Mouse (Mus musculus) fat pad, adult 2 months (tissue): Measurements from ENCODE around the gene Col8a2.

Experiments used
- DNase-seq: peaks from one replicate; pipeline ENCODE4 v3.0.0-alpha.2; 2011; ENCODE audit warnings: low read depth, low spot score; ENCODE audit errors: extremely low read depth

Col8a2 gene

GRCm38 (mm10) chr4:126300916-126301583 lies 14.5 kb downstream of the Col8a2 start:
- no peak for DNase-seq

- no peak for DNase-seq
Measured at GRCm38 (mm10) chr4:126301584-126302309, 15.2 kb downstream of the Col8a2 start.

GRCm38 (mm10) chr4:126303877-126304276 lies 17.3 kb downstream of the Col8a2 start:
- no peak for DNase-seq

GRCm38 (mm10) chr4:126305428-126305827 lies 18.8 kb downstream of the Col8a2 start:
- no peak for DNase-seq

GRCm38 (mm10) chr4:126306058-126306457 lies 19.5 kb downstream of the Col8a2 start:
- DNase-seq = no peak

- no peak for DNase-seq
Measured at GRCm38 (mm10) chr4:126306827-126307226, 20.2 kb downstream of the Col8a2 start.

- DNase-seq = no peak
Measured at GRCm38 (mm10) chr4:126309211-126309921, 22.8 kb downstream of the Col8a2 start.

- no peak for DNase-seq
Measured at GRCm38 (mm10) chr4:126309922-126310309, 23.3 kb downstream of the Col8a2 start.

- DNase-seq = no peak
Measured at GRCm38 (mm10) chr4:126310344-126310743, 23.8 kb downstream of the Col8a2 start.

- no peak for DNase-seq
Measured at GRCm38 (mm10) chr4:126311566-126312200, 25.1 kb downstream of the Col8a2 start.

GRCm38 (mm10) chr4:126313202-126313601 lies 26.6 kb downstream of the Col8a2 start:
- no peak for DNase-seq

- DNase-seq = no peak
Measured at GRCm38 (mm10) chr4:126314393-126314792, 27.8 kb downstream of the Col8a2 start.

- no peak for DNase-seq
Measured at GRCm38 (mm10) chr4:126315931-126316330, 29.3 kb downstream of the Col8a2 start.

GRCm38 (mm10) chr4:126316443-126317040 lies 29.9 kb downstream of the Col8a2 start:
- DNase-seq = no peak

GRCm38 (mm10) chr4:126319806-126320205 lies 33.2 kb downstream of the Col8a2 start:
- no peak for DNase-seq

GRCm38 (mm10) chr4:126321111-126321853 lies 34.7 kb downstream of the Col8a2 start, which contains the start of gene Adprhl2:
Adprhl2 (minus strand) TSS chr4:126321703.
- DNase-seq = no peak

GRCm38 (mm10) chr4:126321854-126322511 lies 35.4 kb downstream of the Col8a2 start:
- DNase-seq = no peak

GRCm38 (mm10) chr4:126322646-126323045 lies 36.1 kb downstream of the Col8a2 start:
- no peak for DNase-seq

GRCm38 (mm10) chr4:126324861-126325260 lies 38.3 kb downstream of the Col8a2 start:
- no peak for DNase-seq
